ENCODE assay signal across 20 mouse cellular contexts in the genomic region with DNA sequence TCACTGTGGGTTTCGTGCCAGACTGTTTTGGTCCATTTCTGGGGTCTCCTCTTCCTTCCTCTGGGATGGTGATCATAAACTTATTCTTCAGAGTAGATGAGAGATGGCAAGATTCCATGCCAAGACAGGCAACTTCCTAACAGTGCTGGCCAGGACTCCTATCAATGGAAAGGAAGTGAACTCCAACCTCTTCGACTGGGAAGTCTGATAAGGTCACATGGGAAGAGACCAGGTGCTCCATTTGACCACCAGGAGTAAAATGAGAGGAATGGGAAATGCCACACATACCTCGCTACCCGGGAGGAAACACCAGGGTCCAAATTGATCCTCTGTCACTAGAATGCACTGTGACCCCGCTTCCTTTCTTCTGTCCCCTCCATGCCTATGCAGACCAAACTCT.
DNase-seq lines count a peak whose midpoint lies in the region; ATAC-seq and TF ChIP-seq lines count a peak whose summit lies in the region.
"Had no signal": no experiment of that assay in that cellular context is flagged by ENCODE, and none has a peak within 500 bp of the region (broad histone marks: within the 10 kb centered on the region; RNA-seq: fewer than 3 reads in every experiment).

No protein-coding gene starts in this region.

- TF ChIP-seq CTCF in lung, postnatal 0 days (IDR thresholded peaks at IDR 0.05): peak; percentile 9; the same call in 1 of the 2 replicates

- no peak overlapping the region for H3K9ac ChIP-seq in lung, postnatal 0 days (replicated peaks; ENCODE audit: low read depth)
- H3K9ac ChIP-seq: embryonic facial prominence, embryonic 13.5 days; forebrain, embryonic 15.5 days; hindbrain, embryonic 12.5 days; limb, embryonic 12.5 days; liver, embryonic 13.5 days; midbrain, embryonic 13.5 days; neural tube, embryonic 12.5 days had no signal

- peak; percentile 43 for ATAC-seq in lung, postnatal 0 days
- ATAC-seq: CD4-positive, CD25-positive, alpha-beta regulatory T cell, adult 4 months; forebrain, embryonic 15.5 days; midbrain, embryonic 13.5 days; Patski had no signal

- no peak overlapping the region for H3K27ac ChIP-seq in heart, embryonic 10.5 days
- H3K27ac ChIP-seq in lung, postnatal 0 days (ENCODE audit: low read length): no peak overlapping the region
- H3K27ac ChIP-seq: embryonic facial prominence, embryonic 13.5 days; forebrain, embryonic 15.5 days; hindbrain, embryonic 12.5 days; limb, embryonic 12.5 days; liver, embryonic 13.5 days; midbrain, embryonic 13.5 days; neural tube, embryonic 12.5 days had no signal

- 55% methylated on average over 5 of the region's 5 CpGs for WGBS in heart, embryonic 10.5 days
- WGBS in lung, postnatal 0 days: 42% methylated on average over 5 of the region's 5 CpGs

- H3K4me1 ChIP-seq in heart, embryonic 10.5 days: no peaks in the 10 kb centered on the region
- no peaks in the 10 kb centered on the region for H3K4me1 ChIP-seq in lung, postnatal 0 days (ENCODE audit: insufficient read depth, low read depth, low read length)
- H3K4me1 ChIP-seq: embryonic facial prominence, embryonic 13.5 days; limb, embryonic 12.5 days; liver, embryonic 13.5 days had no signal

- DNase-seq in adrenal gland, adult 2 months: peak; percentile 19
- DNase-seq in adrenal gland, postnatal 25 days: no peak
- peak; percentile 43 for DNase-seq in heart, adult 8-10 months (ENCODE audit: low spot score)
- DNase-seq in heart, embryonic 10.5 days (ENCODE audit: low spot score): no peak
- DNase-seq in lung, postnatal 0 days (ENCODE audit: low spot score): peak; percentile 32
- no peak for DNase-seq in lung, adult 18-20 months
- DNase-seq in lung, postnatal 25 days (ENCODE audit: low spot score): peak; percentile 7
- no peak for DNase-seq in left cerebral cortex, adult 9 months (ENCODE audit: low spot score in 2 of 2)
- DNase-seq: cerebellum, adult 11 months; cerebellum, postnatal 10 days; liver, embryonic 13.5 days; thymus, postnatal 14 days had no signal

- no peak overlapping the region for H3K4me3 ChIP-seq in heart, embryonic 10.5 days
- no peak overlapping the region for H3K4me3 ChIP-seq in lung, postnatal 0 days (ENCODE audit: low read depth, low read length)
- H3K4me3 ChIP-seq: embryonic facial prominence, embryonic 13.5 days; forebrain, embryonic 15.5 days; hindbrain, embryonic 12.5 days; limb, embryonic 12.5 days; liver, embryonic 13.5 days; midbrain, embryonic 13.5 days; neural tube, embryonic 12.5 days had no signal

- no peaks in the 10 kb centered on the region for H3K9me3 ChIP-seq in heart, embryonic 10.5 days
- no peaks in the 10 kb centered on the region for H3K9me3 ChIP-seq in lung, postnatal 0 days (ENCODE audit: low read length)
- H3K9me3 ChIP-seq: embryonic facial prominence, embryonic 13.5 days; forebrain, embryonic 15.5 days; hindbrain, embryonic 12.5 days; limb, embryonic 12.5 days; liver, embryonic 13.5 days; midbrain, embryonic 13.5 days; neural tube, embryonic 12.5 days had no signal

- H3K4me2 ChIP-seq in lung, postnatal 0 days (replicated peaks; ENCODE audit: low read depth, low read length): no peak overlapping the region
- H3K4me2 ChIP-seq: embryonic facial prominence, embryonic 13.5 days; forebrain, embryonic 15.5 days; hindbrain, embryonic 12.5 days; limb, embryonic 12.5 days; liver, embryonic 13.5 days; midbrain, embryonic 13.5 days; neural tube, embryonic 12.5 days had no signal

- H3K36me3 ChIP-seq in heart, embryonic 10.5 days: no peaks in the 10 kb centered on the region
- no peaks in the 10 kb centered on the region for H3K36me3 ChIP-seq in lung, postnatal 0 days (ENCODE audit: insufficient read depth, low read length)
- H3K36me3 ChIP-seq: embryonic facial prominence, embryonic 13.5 days; forebrain, embryonic 15.5 days; hindbrain, embryonic 12.5 days; limb, embryonic 12.5 days; liver, embryonic 13.5 days; midbrain, embryonic 13.5 days; neural tube, embryonic 12.5 days had no signal

- H3K27me3 ChIP-seq in heart, embryonic 10.5 days (ENCODE audit: insufficient read depth, poor library complexity, severe bottlenecking): no peaks in the 10 kb centered on the region; the same call in 1 of the 2 replicates
- H3K27me3 ChIP-seq in lung, postnatal 0 days (replicated peaks; ENCODE audit: insufficient read depth, low read length): no peaks in the 10 kb centered on the region
- H3K27me3 ChIP-seq: embryonic facial prominence, embryonic 13.5 days; forebrain, embryonic 15.5 days; hindbrain, embryonic 12.5 days; limb, embryonic 12.5 days; liver, embryonic 13.5 days; midbrain, embryonic 13.5 days; neural tube, embryonic 12.5 days; Patski had no signal

- no peak for TF ChIP-seq EP300 in lung, postnatal 0 days (IDR thresholded peaks at IDR 0.05)

Comparison
In these comparisons a context has a peak if more than half of its experiments do, and no peak if none do; other contexts are left out.
1. DNase-seq: peak in adrenal gland, adult 2 months (single experiment), heart, adult 8-10 months (single experiment), lung, postnatal 0 days (single experiment) and lung, postnatal 25 days (single experiment); none in adrenal gland, postnatal 25 days (single experiment), heart, embryonic 10.5 days (single experiment), lung, adult 18-20 months (0 of 2) and left cerebral cortex, adult 9 months (0 of 2).